Mouse (Mus musculus): Measurements from ENCODE around the gene Asgr2.
"Not testable (repeated sequence)": the region's sequence is repeated elsewhere in the genome, so short reads cannot be mapped to it uniquely, and the experiment has no call there.

Gene Asgr2

GRCm38 (mm10) chr11:70097396-70097795, 5.0 kb downstream of the Asgr2 start:
- DNase-seq: no peak

- no peak for DNase-seq
These were observed 6.7 kb downstream of the Asgr2 start for GRCm38 (mm10) chr11:70099102-70099501.

- DNase-seq: no peak
These were observed 7.4 kb downstream of the Asgr2 start for GRCm38 (mm10) chr11:70099809-70100208.

GRCm38 (mm10) chr11:70103701-70104315, 11.4 kb downstream of the Asgr2 start:
- DNase-seq: no peak

GRCm38 (mm10) chr11:70107085-70107484, 14.6 kb downstream of the Asgr2 start:
- no peak for DNase-seq

GRCm38 (mm10) chr11:70110146-70110545, 17.7 kb downstream of the Asgr2 start:
- peak in 1 of 2 experiments; percentile 41 for DNase-seq

GRCm38 (mm10) chr11:70114562-70114961, 22.1 kb downstream of the Asgr2 start:
- no peak for DNase-seq

GRCm38 (mm10) chr11:70115901-70116300, 23.5 kb downstream of the Asgr2 start:
- no peak for DNase-seq

- no peak for DNase-seq
These were observed 37.5 kb downstream of the Asgr2 start, which contains the start of gene Mgl2 for GRCm38 (mm10) chr11:70129926-70130379. Gene Mgl2, plus strand, starts transcription at chr11:70130329.

- not testable (repeated sequence) for DNase-seq
These were observed 42.6 kb downstream of the Asgr2 start for GRCm38 (mm10) chr11:70135001-70135400.

- DNase-seq: not testable (repeated sequence)
These were observed 43.5 kb downstream of the Asgr2 start for GRCm38 (mm10) chr11:70135925-70136324.

- DNase-seq: no peak
These were observed 46.7 kb downstream of the Asgr2 start for GRCm38 (mm10) chr11:70139171-70139570.

- no peak for DNase-seq
These were observed 58.6 kb downstream of the Asgr2 start for GRCm38 (mm10) chr11:70151072-70151471.

All from spleen, adult 18-20 months (tissue).